Mouse (Mus musculus): ENCODE data around the gene Cdc42bpg. TPM values are rescaled to one million over a fixed set of nuclear protein-coding genes. Genes with fewer than 3 reads are reported as not detected.

Gene Cdc42bpg
- polyA plus RNA-seq, 1 experiment from 2014 or later: 1.8 TPM

- 69% methylated on average over 6 of the region's 6 CpGs for WGBS
These were observed 26.6 kb upstream of the Cdc42bpg start for GRCm38 (mm10) chr19:6279481-6280144.

GRCm38 (mm10) chr19:6280554-6280953 lies 25.7 kb upstream of the Cdc42bpg start:
- H3K4me1 ChIP-seq (replicated peaks; ENCODE audit: control insufficient read depth, insufficient read depth, low read length): 0 out of 2 replicates have a peak, but pooled peaks cover 23% of the 10 kb centered on the region
- 81% methylated on average over 7 of the region's 7 CpGs for WGBS
- no peak for ATAC-seq
- H3K9ac ChIP-seq (ENCODE audit: low read depth, low read length): no peak overlapping the region; the same call in 1 of the 2 replicates
- peaks cover 29% of the 10 kb centered on the region for H3K36me3 ChIP-seq (ENCODE audit: control insufficient read depth, insufficient read depth)
- no peaks in the 10 kb centered on the region for H3K9me3 ChIP-seq (ENCODE audit: control insufficient read depth)
- no peaks in the 10 kb centered on the region for H3K27me3 ChIP-seq (replicated peaks; ENCODE audit: control insufficient read depth, insufficient read depth, low read length)
- H3K4me2 ChIP-seq (replicated peaks; ENCODE audit: low read depth): peak overlapping the region; percentile 83
- no peak overlapping the region for H3K4me3 ChIP-seq (ENCODE audit: low read depth, low read length)
- peak overlapping the region; percentile 88; the same call in 1 of the 2 replicates for H3K27ac ChIP-seq (ENCODE audit: low read depth, low read length)
- no peak for TF ChIP-seq CTCF (IDR thresholded peaks at IDR 0.05; ENCODE audit: low read depth)

More at GRCm38 (mm10) chr19:6279481-6280144, 26.6 kb upstream of the Cdc42bpg start:
- peaks cover 29% of the 10 kb centered on the region for H3K36me3 ChIP-seq (ENCODE audit: control insufficient read depth, insufficient read depth)
- peak overlapping the region; percentile 88 for H3K27ac ChIP-seq (ENCODE audit: low read depth, low read length)
- no peak for TF ChIP-seq CTCF (IDR thresholded peaks at IDR 0.05; ENCODE audit: low read depth)
- no peaks in the 10 kb centered on the region for H3K27me3 ChIP-seq (replicated peaks; ENCODE audit: control insufficient read depth, insufficient read depth, low read length)
- H3K4me3 ChIP-seq (ENCODE audit: low read depth, low read length): peak overlapping the region; percentile 90
- H3K9ac ChIP-seq (ENCODE audit: low read depth, low read length): peak overlapping the region; percentile 54; the same call in 1 of the 2 replicates
- no peaks in the 10 kb centered on the region for H3K9me3 ChIP-seq (ENCODE audit: control insufficient read depth)
- ATAC-seq: no peak
- peak overlapping the region; percentile 83 for H3K4me2 ChIP-seq (replicated peaks; ENCODE audit: low read depth)
- H3K4me1 ChIP-seq (replicated peaks; ENCODE audit: control insufficient read depth, insufficient read depth, low read length): 0 out of 2 replicates have a peak, but pooled peaks cover 21% of the 10 kb centered on the region

GRCm38 (mm10) chr19:6281122-6282020 lies 24.9 kb upstream of the Cdc42bpg start:
- peak overlapping the region; percentile 88 for H3K27ac ChIP-seq (ENCODE audit: low read depth, low read length)
- no peaks in the 10 kb centered on the region for H3K9me3 ChIP-seq (ENCODE audit: control insufficient read depth)
- 0 out of 2 replicates have a peak overlapping the region, but pooled peaks have one; percentile 17 for H3K9ac ChIP-seq (ENCODE audit: low read depth, low read length)
- no peak for TF ChIP-seq CTCF (IDR thresholded peaks at IDR 0.05; ENCODE audit: low read depth)
- WGBS: 61% methylated on average over 14 of the region's 14 CpGs
- H3K4me3 ChIP-seq (ENCODE audit: low read depth, low read length): no peak overlapping the region
- ATAC-seq: no peak
- H3K4me2 ChIP-seq (replicated peaks; ENCODE audit: low read depth): no peak overlapping the region
- H3K27me3 ChIP-seq (replicated peaks; ENCODE audit: control insufficient read depth, insufficient read depth, low read length): no peaks in the 10 kb centered on the region
- peaks cover 37% of the 10 kb centered on the region for H3K36me3 ChIP-seq (ENCODE audit: control insufficient read depth, insufficient read depth)
- peaks cover 28% of the 10 kb centered on the region for H3K4me1 ChIP-seq (replicated peaks; ENCODE audit: control insufficient read depth, insufficient read depth, low read length)

- Histone ChIP-seq H3K4me3 (ENCODE audit: low read depth, low read length) (no peak overlapping the region), H3K27me3 (replicated peaks; ENCODE audit: control insufficient read depth, insufficient read depth, low read length) (no peaks in the 10 kb centered on the region), H3K36me3 (ENCODE audit: control insufficient read depth, insufficient read depth) (peaks cover 45% of the 10 kb centered on the region), H3K27ac (ENCODE audit: low read depth, low read length) (peak overlapping the region; percentile 83), H3K4me2 (replicated peaks; ENCODE audit: low read depth) (peak overlapping the region; percentile 17), H3K4me1 (replicated peaks; ENCODE audit: control insufficient read depth, insufficient read depth, low read length) (peaks cover 28% of the 10 kb centered on the region), H3K9me3 (ENCODE audit: control insufficient read depth) (no peaks in the 10 kb centered on the region), H3K9ac (ENCODE audit: low read depth, low read length) (0 out of 2 replicates have a peak overlapping the region, but pooled peaks have one; percentile 17)
- no peak for TF ChIP-seq CTCF (IDR thresholded peaks at IDR 0.05; ENCODE audit: low read depth)
- 40% methylated on average over 5 of the region's 5 CpGs for WGBS
- no peak for ATAC-seq
These were observed 23.3 kb upstream of the Cdc42bpg start for GRCm38 (mm10) chr19:6283001-6283400.

- Histone ChIP-seq H3K27ac (ENCODE audit: low read depth, low read length) (peak overlapping the region; percentile 83), H3K36me3 (ENCODE audit: control insufficient read depth, insufficient read depth) (peaks cover 46% of the 10 kb centered on the region), H3K9me3 (ENCODE audit: control insufficient read depth) (no peaks in the 10 kb centered on the region), H3K4me2 (replicated peaks; ENCODE audit: low read depth) (peak overlapping the region; percentile 30), H3K9ac (ENCODE audit: low read depth, low read length) (no peak overlapping the region), H3K27me3 (replicated peaks; ENCODE audit: control insufficient read depth, insufficient read depth, low read length) (no peaks in the 10 kb centered on the region), H3K4me3 (ENCODE audit: low read depth, low read length) (no peak overlapping the region), H3K4me1 (replicated peaks; ENCODE audit: control insufficient read depth, insufficient read depth, low read length) (peaks cover 22% of the 10 kb centered on the region)
- peak; percentile 34 for ATAC-seq
- 51% methylated on average over 12 of the region's 12 CpGs for WGBS
- no peak for TF ChIP-seq CTCF (IDR thresholded peaks at IDR 0.05; ENCODE audit: low read depth)
These were observed 21.8 kb upstream of the Cdc42bpg start for GRCm38 (mm10) chr19:6284502-6284901.

- peaks cover 51% of the 10 kb centered on the region for H3K36me3 ChIP-seq (ENCODE audit: control insufficient read depth, insufficient read depth)
- no peak for TF ChIP-seq CTCF (IDR thresholded peaks at IDR 0.05; ENCODE audit: low read depth)
- peaks cover 20% of the 10 kb centered on the region for H3K4me1 ChIP-seq (replicated peaks; ENCODE audit: control insufficient read depth, insufficient read depth, low read length)
- ATAC-seq: peak; percentile 46
- H3K27me3 ChIP-seq (replicated peaks; ENCODE audit: control insufficient read depth, insufficient read depth, low read length): no peaks in the 10 kb centered on the region
- H3K9ac ChIP-seq (ENCODE audit: low read depth, low read length): no peak overlapping the region; the same call in 1 of the 2 replicates
- 34% methylated on average over 8 of the region's 8 CpGs for WGBS
- peak overlapping the region; percentile 30; the same call in 1 of the 2 replicates for H3K4me2 ChIP-seq (replicated peaks; ENCODE audit: low read depth)
- no peaks in the 10 kb centered on the region for H3K9me3 ChIP-seq (ENCODE audit: control insufficient read depth)
- no peak overlapping the region for H3K4me3 ChIP-seq (ENCODE audit: low read depth, low read length)
- peak overlapping the region; percentile 83 for H3K27ac ChIP-seq (ENCODE audit: low read depth, low read length)
These were observed 21.0 kb upstream of the Cdc42bpg start for GRCm38 (mm10) chr19:6285226-6285625.

Measured in intestine, postnatal 0 days (tissue).